Mouse (Mus musculus) neural tube, embryonic 14.5 days (tissue): Measurements from ENCODE around the gene Lypd6b. TPM values are rescaled to one million over a fixed set of nuclear protein-coding genes. Genes with fewer than 3 reads are reported as not detected.

Source experiments
- ATAC-seq: fragments of 200-750 bp; cut with Nextera tagmentation; 2 replicates; pipeline ENCODE4 v1.8.0; 2017; ENCODE audit warnings: low read depth, mild to moderate bottlenecking, moderate TSS enrichment, moderate library complexity
- H3K27ac ChIP-seq: fragments of 300-500 bp; sonication (generic); 2 replicates; pipeline ENCODE4 v1.5.1; 2014; ENCODE audit warnings: low read depth, mild to moderate bottlenecking, control low read depth, low read length, moderate library complexity, mixed read lengths
- H3K27me3 ChIP-seq: fragments of 300-500 bp; sonication (generic); 2 replicates; pipeline ENCODE4 v1.6.1; 2014; ENCODE audit warnings: low read length; ENCODE audit not compliant: control insufficient read depth, insufficient read depth
- H3K36me3 ChIP-seq: fragments of 300-500 bp; sonication (generic); 2 replicates; pipeline ENCODE4 v1.6.1; 2014; ENCODE audit warnings: low read length, mixed read lengths; ENCODE audit not compliant: control insufficient read depth, insufficient read depth
- H3K4me1 ChIP-seq: fragments of 300-500 bp; sonication (generic); 2 replicates; pipeline ENCODE4 v1.6.1; 2014; ENCODE audit warnings: low read length; ENCODE audit not compliant: control insufficient read depth, insufficient read depth
- H3K4me2 ChIP-seq: fragments of 300-500 bp; sonication (generic); 2 replicates; pipeline ENCODE4 v1.6.1; 2014; ENCODE audit warnings: mild to moderate bottlenecking, low read depth, low read length, control low read depth
- H3K4me3 ChIP-seq: fragments of 300-500 bp; sonication (generic); 2 replicates; pipeline ENCODE4 v1.5.1; 2014; ENCODE audit warnings: low read depth, low read length, control low read depth, mixed read lengths
- H3K9ac ChIP-seq: fragments of 300-500 bp; sonication (generic); replicated peaks from 2 replicates; pipeline ENCODE4 v1.6.1; 2014; ENCODE audit warnings: low read depth, mild to moderate bottlenecking, control low read depth, low read length, mixed read lengths
- H3K9me3 ChIP-seq: fragments of 300-500 bp; sonication (generic); 2 replicates; pipeline ENCODE4 v1.6.1; 2016; ENCODE audit warnings: low read length; ENCODE audit not compliant: control insufficient read depth
- WGBS: fragments of 180-500 bp; shearing (Covaris S2); extraction: QIAGEN DNeasy Blood & Tissue Kit; methylation state at CpG from one replicate; pipeline ENCODE4 v1.1.7; 2014; 5-methylcytosine and 5-hydroxymethylcytosine counted together
- polyA plus RNA-seq: library from polyadenylated mRNA; unstranded; fragments of >200 nt; fragmentation: Nextera tagmentation; extraction: Ambion mirVana; gene quantifications from 2 replicates; pipeline ENCODE4 v1.2.1, GENCODE M21; 2014

Lypd6b gene
- polyA plus RNA-seq, 1 experiment from 2014 or later, result 24.6 TPM

GRCm38 (mm10) chr2:49888346-49888745 is 100.9 kb downstream of the Lypd6b start:
- no peak overlapping the region for H3K9ac ChIP-seq
- H3K4me2 ChIP-seq, result no peak overlapping the region
- ATAC-seq, result no peak
- H3K4me3 ChIP-seq, result no peak overlapping the region
- no peaks in the 10 kb centered on the region for H3K9me3 ChIP-seq
- H3K36me3 ChIP-seq, result no peaks in the 10 kb centered on the region
- WGBS, result 74% methylated on average over 4 of the region's 4 CpGs
- no peaks in the 10 kb centered on the region for H3K4me1 ChIP-seq
- H3K27me3 ChIP-seq, result no peaks in the 10 kb centered on the region
- H3K27ac ChIP-seq, result no peak overlapping the region

- H3K4me1 ChIP-seq, result no peaks in the 10 kb centered on the region
- WGBS, result 54% methylated on average over 2 of the region's 2 CpGs
Observed at GRCm38 (mm10) chr2:49890727-49891126, 103.2 kb downstream of the Lypd6b start.

GRCm38 (mm10) chr2:49909838-49910407 is 122.4 kb downstream of the Lypd6b start:
- H3K9me3 ChIP-seq, result no peaks in the 10 kb centered on the region
- no peak overlapping the region for H3K4me2 ChIP-seq
- H3K4me1 ChIP-seq, result no peaks in the 10 kb centered on the region
- ATAC-seq, result no peak; the same call in 1 of the 2 replicates
- no peaks in the 10 kb centered on the region for H3K27me3 ChIP-seq
- 44% methylated on average over 6 of the region's 6 CpGs for WGBS
- H3K4me3 ChIP-seq, result no peak overlapping the region
- no peak overlapping the region for H3K9ac ChIP-seq
- H3K27ac ChIP-seq, result no peak overlapping the region
- H3K36me3 ChIP-seq, result no peaks in the 10 kb centered on the region

More at GRCm38 (mm10) chr2:49890727-49891126, 103.2 kb downstream of the Lypd6b start:
- ATAC-seq, result no peak
- H3K4me2 ChIP-seq, result no peak overlapping the region
- no peaks in the 10 kb centered on the region for H3K36me3 ChIP-seq
- no peak overlapping the region for H3K4me3 ChIP-seq
- no peaks in the 10 kb centered on the region for H3K9me3 ChIP-seq
- H3K27me3 ChIP-seq, result no peaks in the 10 kb centered on the region
- no peak overlapping the region for H3K27ac ChIP-seq
- no peak overlapping the region for H3K9ac ChIP-seq

GRCm38 (mm10) chr2:49911296-49912034 is 124.0 kb downstream of the Lypd6b start:
- no peak overlapping the region for H3K4me3 ChIP-seq
- no peak overlapping the region for H3K4me2 ChIP-seq
- H3K27ac ChIP-seq, result no peak overlapping the region
- no peak for ATAC-seq
- no peaks in the 10 kb centered on the region for H3K4me1 ChIP-seq
- no peaks in the 10 kb centered on the region for H3K36me3 ChIP-seq
- H3K27me3 ChIP-seq, result no peaks in the 10 kb centered on the region
- no peak overlapping the region for H3K9ac ChIP-seq
- H3K9me3 ChIP-seq, result no peaks in the 10 kb centered on the region
- 64% methylated on average over 7 of the region's 7 CpGs for WGBS

DNA sequence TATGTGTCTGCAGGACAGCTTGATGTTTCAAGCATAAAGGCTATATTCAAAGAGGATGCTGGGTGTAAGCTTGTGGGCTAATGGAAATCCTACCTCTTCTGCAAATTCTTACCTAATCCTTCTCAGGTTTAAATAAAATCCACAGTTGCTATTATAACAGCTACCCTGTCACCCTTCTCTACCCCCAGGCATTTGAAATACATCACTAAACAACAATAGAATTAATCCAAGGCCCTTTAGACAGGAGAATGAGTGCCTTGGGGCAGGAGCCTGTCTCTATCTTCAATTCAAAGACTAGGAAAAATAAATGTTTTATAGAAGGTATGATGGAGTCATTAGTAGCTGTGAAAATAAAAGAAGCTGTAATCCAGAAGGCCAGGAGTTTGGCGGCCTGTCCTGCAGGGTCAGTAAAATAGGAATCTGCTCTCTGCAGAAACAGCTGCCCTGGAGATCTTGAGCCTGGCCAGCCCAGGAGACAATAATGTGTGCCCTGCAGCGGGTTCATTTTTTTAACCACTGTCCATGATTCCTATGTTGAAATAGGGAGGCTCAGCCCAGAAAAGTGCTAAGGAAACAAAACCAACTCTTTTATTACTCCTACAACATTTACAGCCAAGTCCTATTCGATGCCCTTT is 124.9 kb downstream of the Lypd6b start:
- Histone ChIP-seq H3K9ac (no peak overlapping the region), H3K9me3 (no peaks in the 10 kb centered on the region), H3K36me3 (no peaks in the 10 kb centered on the region), H3K4me3 (no peak overlapping the region), H3K27ac (no peak overlapping the region), H3K4me2 (no peak overlapping the region), H3K27me3 (no peaks in the 10 kb centered on the region), H3K4me1 (no peaks in the 10 kb centered on the region)
- no peak for ATAC-seq
- WGBS, result 30% methylated on average over 3 of the region's 3 CpGs

GRCm38 (mm10) chr2:49917489-49917888 is 130.0 kb downstream of the Lypd6b start:
- H3K4me3 ChIP-seq, result no peak overlapping the region
- H3K4me2 ChIP-seq, result no peak overlapping the region
- H3K27ac ChIP-seq, result no peak overlapping the region
- H3K9ac ChIP-seq, result no peak overlapping the region
- H3K27me3 ChIP-seq, result no peaks in the 10 kb centered on the region
- ATAC-seq, result peak; percentile 25; the same call in 1 of the 2 replicates
- no peaks in the 10 kb centered on the region for H3K36me3 ChIP-seq
- WGBS, result 16% methylated on average over 10 of the region's 10 CpGs
- no peaks in the 10 kb centered on the region for H3K9me3 ChIP-seq
- H3K4me1 ChIP-seq, result 0 out of 2 replicates have a peak, but pooled peaks cover 5% of the 10 kb centered on the region

GRCm38 (mm10) chr2:49918132-49918531 is 130.6 kb downstream of the Lypd6b start:
- H3K4me1 ChIP-seq, result 0 out of 2 replicates have a peak, but pooled peaks cover 5% of the 10 kb centered on the region
- no peak overlapping the region for H3K9ac ChIP-seq
- no peak overlapping the region for H3K4me2 ChIP-seq
- H3K27ac ChIP-seq, result no peak overlapping the region
- no peaks in the 10 kb centered on the region for H3K27me3 ChIP-seq
- no peaks in the 10 kb centered on the region for H3K36me3 ChIP-seq
- ATAC-seq, result no peak
- WGBS, result 62% methylated on average over 4 of the region's 4 CpGs
- H3K9me3 ChIP-seq, result no peaks in the 10 kb centered on the region
- H3K4me3 ChIP-seq, result no peak overlapping the region

DNA sequence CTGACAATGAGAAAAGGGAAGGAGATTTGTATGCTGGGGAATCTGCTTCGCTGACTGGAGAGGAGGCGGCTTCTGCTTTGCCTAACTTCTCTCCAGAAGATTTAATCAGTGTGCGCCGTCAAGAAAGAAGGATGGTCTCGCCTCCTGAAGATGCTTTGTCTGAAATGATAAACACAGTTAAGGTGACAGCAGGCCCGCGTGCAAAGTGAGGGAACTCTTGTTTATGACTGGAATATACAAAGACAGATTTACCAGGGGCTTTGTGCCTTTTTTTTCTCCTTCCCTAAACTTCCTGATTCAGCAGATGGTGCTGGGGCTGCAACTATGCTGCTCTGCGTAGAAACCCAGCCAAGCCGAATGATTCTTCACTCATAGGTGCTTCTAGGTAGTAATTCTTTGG is 131.2 kb downstream of the Lypd6b start:
- Histone ChIP-seq H3K27me3 (no peaks in the 10 kb centered on the region), H3K4me3 (no peak overlapping the region)
- whole genome bisulfite sequencing, result 17% methylated on average over 9 of the region's 9 CpGs

GRCm38 (mm10) chr2:49921948-49922347 is 134.5 kb downstream of the Lypd6b start:
- no peaks in the 10 kb centered on the region for H3K36me3 ChIP-seq
- no peak overlapping the region for H3K9ac ChIP-seq
- ATAC-seq, result peak; percentile 33; the same call in 1 of the 2 replicates
- no peak overlapping the region for H3K27ac ChIP-seq
- WGBS, result 55% methylated on average over 8 of the region's 8 CpGs
- no peak overlapping the region for H3K4me3 ChIP-seq
- H3K9me3 ChIP-seq, result no peaks in the 10 kb centered on the region
- H3K4me1 ChIP-seq, result 0 out of 2 replicates have a peak, but pooled peaks cover 5% of the 10 kb centered on the region
- H3K27me3 ChIP-seq, result no peaks in the 10 kb centered on the region
- H3K4me2 ChIP-seq, result no peak overlapping the region

More for the DNA sequence above, 131.2 kb downstream of the Lypd6b start:
- H3K4me1 ChIP-seq, result 0 out of 2 replicates have a peak, but pooled peaks cover 5% of the 10 kb centered on the region
- H3K9ac ChIP-seq, result no peak overlapping the region
- H3K4me2 ChIP-seq, result no peak overlapping the region
- H3K36me3 ChIP-seq, result no peaks in the 10 kb centered on the region
- ATAC-seq, result no peak
- 0 out of 2 replicates have a peak overlapping the region, but pooled peaks have one; percentile 22 for H3K27ac ChIP-seq
- no peaks in the 10 kb centered on the region for H3K9me3 ChIP-seq
